In genomic region chr13:21933626-21934548, GRCm38 (mm10) we compare ENCODE assay signal across 7 mouse cellular contexts. TPM values are rescaled to one million over a fixed set of nuclear protein-coding genes. Genes with fewer than 3 reads are reported as not detected.
A peak's percentile ranks its signal among the peaks of the same experiment; 100 is the strongest.
DNase-seq lines count a peak whose midpoint lies in the region; ATAC-seq and TF ChIP-seq lines count a peak whose summit lies in the region.

No protein-coding gene starts in this region.

- no peak for DNase-seq in lung, adult 18-20 months
- DNase-seq in embryo, embryonic 11 days = peak; percentile 68
- DNase-seq in hindbrain, embryonic 11.5 days (ENCODE audit: low spot score) = peak; percentile 65
- DNase-seq in lung, postnatal 25 days (ENCODE audit: low spot score) = peak; percentile 8
- DNase-seq in spleen, postnatal 36 days (ENCODE audit: low spot score in 2 of 2) = no peak
- no peak for DNase-seq in cerebellum, adult 2 months

- no peak for ATAC-seq in lung, embryonic 15.5 days (ENCODE audit: borderline replicate concordance, extremely low read depth, low FRiP score, low TSS enrichment)
- no peak for ATAC-seq in hindbrain, embryonic 11.5 days (ENCODE audit: low FRiP score)

- H3K27ac ChIP-seq in lung, embryonic 15.5 days = 0 out of 2 replicates have a peak overlapping the region, but pooled peaks have one; percentile 4
- H3K27ac ChIP-seq in hindbrain, embryonic 11.5 days (ENCODE audit: low read depth, low read length) = no peak overlapping the region
- no peak overlapping the region for H3K27ac ChIP-seq in cerebellum, adult 2 months (ENCODE audit: insufficient read depth, low read length)

- no peak overlapping the region for H3K9ac ChIP-seq in lung, embryonic 15.5 days
- no peak overlapping the region for H3K9ac ChIP-seq in hindbrain, embryonic 11.5 days (ENCODE audit: low read depth, low read length)

- no peaks in the 10 kb centered on the region for H3K9me3 ChIP-seq in lung, embryonic 15.5 days
- no peaks in the 10 kb centered on the region for H3K9me3 ChIP-seq in hindbrain, embryonic 11.5 days (ENCODE audit: control insufficient read depth, low read length)

- peak overlapping the region; percentile 25 for H3K4me3 ChIP-seq in lung, embryonic 15.5 days
- no peak overlapping the region; the same call in 1 of the 2 replicates for H3K4me3 ChIP-seq in hindbrain, embryonic 11.5 days (ENCODE audit: low read depth, low read length)
- no peak overlapping the region for H3K4me3 ChIP-seq in cerebellum, adult 2 months (replicated peaks; ENCODE audit: insufficient read depth, low read depth, low read length)

- no peaks in the 10 kb centered on the region for H3K36me3 ChIP-seq in lung, embryonic 15.5 days
- H3K36me3 ChIP-seq in hindbrain, embryonic 11.5 days (ENCODE audit: control insufficient read depth, insufficient read depth, low read length) = no peaks in the 10 kb centered on the region

- TF ChIP-seq POLR2A in cerebellum, adult 2 months (IDR thresholded peaks at IDR 0.05; ENCODE audit: borderline replicate concordance, insufficient read depth, low read length) = no peak

- H3K4me2 ChIP-seq in lung, embryonic 15.5 days = peak overlapping the region; percentile 48
- H3K4me2 ChIP-seq in hindbrain, embryonic 11.5 days (replicated peaks; ENCODE audit: low read depth, low read length) = 0 out of 2 replicates have a peak overlapping the region, but pooled peaks have one; percentile 13

- 14% methylated on average over 28 of the region's 28 CpGs for WGBS in lung, embryonic 15.5 days
- 7% methylated on average over 28 of the region's 28 CpGs for WGBS in hindbrain, embryonic 11.5 days
- WGBS in cerebellum, adult 2 months = 34% methylated on average over 28 of the region's 28 CpGs

- peaks cover 16% of the 10 kb centered on the region for H3K4me1 ChIP-seq in lung, embryonic 15.5 days
- no peaks in the 10 kb centered on the region for H3K4me1 ChIP-seq in hindbrain, embryonic 11.5 days (replicated peaks; ENCODE audit: control insufficient read depth, insufficient read depth, low read length)
- H3K4me1 ChIP-seq in cerebellum, adult 2 months (ENCODE audit: control insufficient read depth, insufficient read depth, low read length) = no peaks in the 10 kb centered on the region; the same call in 1 of the 2 replicates

- TF ChIP-seq CTCF in cerebellum, adult 2 months (IDR thresholded peaks at IDR 0.05; ENCODE audit: borderline replicate concordance, insufficient read depth, low read depth, low read length) = no peak

- no peaks in the 10 kb centered on the region for H3K27me3 ChIP-seq in lung, embryonic 15.5 days
- H3K27me3 ChIP-seq in hindbrain, embryonic 11.5 days (ENCODE audit: control insufficient read depth, insufficient read depth, low read length) = no peaks in the 10 kb centered on the region
- no peaks in the 10 kb centered on the region; the same call in 1 of the 2 replicates for H3K27me3 ChIP-seq in cerebellum, adult 2 months (ENCODE audit: control insufficient read depth, insufficient read depth, low read length)

RNA-seq across cellular contexts. Expression of gene Zfp184, which starts 11.0 kb away (rescaled TPM):
- polyA plus RNA-seq in lung, embryonic 15.5 days (2015; fragmentation: Nextera tagmentation; extraction: Ambion mirVana) = 11.6 and 13.3 TPM in 2 replicates
- polyA plus RNA-seq in hindbrain, embryonic 11.5 days (2014; fragmentation: Nextera tagmentation; extraction: Ambion mirVana) = 25.7 and 27.8 TPM in 2 replicates
- polyA plus RNA-seq in cerebellum, adult 2 months (2012; rRNA removed) = 0.95 and 1.0 TPM in 2 replicates

RNA-seq across cellular contexts. Expression of gene Pom121l2, which starts 47.1 kb away (rescaled TPM):
- polyA plus RNA-seq in lung, embryonic 15.5 days (2015; fragmentation: Nextera tagmentation; extraction: Ambion mirVana) = 0.09 and 0.32 TPM in 2 replicates
- 0.11 TPM in 2 replicates for polyA plus RNA-seq in hindbrain, embryonic 11.5 days (2014; fragmentation: Nextera tagmentation; extraction: Ambion mirVana)
- polyA plus RNA-seq in cerebellum, adult 2 months (2012; rRNA removed) = not detected in 2 replicates

Comparison
In these comparisons a context has a peak if more than half of its experiments do, and no peak if none do; other contexts are left out.
1. DNase-seq: peak in embryo, embryonic 11 days (single experiment), hindbrain, embryonic 11.5 days (single experiment) and lung, postnatal 25 days (single experiment); none in lung, adult 18-20 months (0 of 2), spleen, postnatal 36 days (0 of 2) and cerebellum, adult 2 months (0 of 2).